Mouse (Mus musculus): Measurements from ENCODE around the gene Nudcd3.

- TF ChIP-seq POLR2AphosphoS2 (IDR thresholded peaks at IDR 0.05; ENCODE audit: insufficient read length, low read depth): no peak
- no peak for TF ChIP-seq E2F4 (IDR thresholded peaks at IDR 0.05; ENCODE audit: insufficient read depth)
- TF ChIP-seq CEBPB (IDR thresholded peaks at IDR 0.05; ENCODE audit: insufficient read depth, poor library complexity, severe bottlenecking): no peak
- no peak for TF ChIP-seq POLR2A (IDR thresholded peaks at IDR 0.05; ENCODE audit: insufficient read length, low read depth)
- TF ChIP-seq REST (IDR thresholded peaks at IDR 0.05; ENCODE audit: insufficient read depth, insufficient read length): no peak
- TF ChIP-seq TCF3 (IDR thresholded peaks at IDR 0.05; ENCODE audit: insufficient read length, low read depth): no peak
- no peak for TF ChIP-seq MAX (IDR thresholded peaks at IDR 0.05; ENCODE audit: low read depth)
- TF ChIP-seq TCF12 (IDR thresholded peaks at IDR 0.05; ENCODE audit: insufficient read depth, poor library complexity, severe bottlenecking): no peak
Observed at GRCm38 (mm10) chr11:6175506-6175905, 24.7 kb downstream of the Nudcd3 start.

All from myocyte (in vitro differentiated cells).